Mouse (Mus musculus): ENCODE results near the gene Dctn3. TPM values are rescaled to one million over a fixed set of nuclear protein-coding genes. Genes with fewer than 3 reads are reported as not detected.
A peak's percentile ranks its signal among the peaks of the same experiment; 100 is the strongest.
"Not testable (repeated sequence)": the region's sequence is repeated elsewhere in the genome, so short reads cannot be mapped to it uniquely, and the experiment has no call there.

Gene Dctn3
- polyA plus RNA-seq (2012; rRNA removed), result 162 and 167 TPM in 2 replicates

DNA sequence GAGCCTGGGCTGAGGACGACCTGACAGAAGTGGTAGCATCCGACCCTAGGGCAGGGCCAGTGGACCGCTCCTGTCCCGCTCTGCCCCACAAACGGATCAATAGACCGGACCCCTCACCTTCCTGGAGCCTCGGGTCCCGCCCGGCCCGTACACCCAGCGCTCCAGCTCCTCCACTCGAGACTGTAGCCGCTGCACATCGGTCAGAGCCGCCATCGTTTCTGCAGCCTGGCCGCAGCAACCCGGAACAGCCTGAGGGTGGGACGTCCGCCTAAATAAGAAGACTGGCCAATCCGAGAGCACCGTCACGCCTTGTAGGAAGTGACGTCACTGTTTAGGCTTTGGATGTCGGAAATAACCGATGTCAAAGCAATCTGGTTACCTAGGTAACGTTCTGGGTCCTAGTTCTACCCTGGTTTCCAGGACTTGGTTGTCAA lies at the start of gene Dctn3:
TSS of gene Dctn3 (minus strand) at position 253 of the 434 bp plus-strand sequence.
- Histone ChIP-seq H3K4me1 (ENCODE audit: control insufficient read depth, insufficient read depth, low read length) (peaks cover 5% of the 10 kb centered on the region; the same call in 1 of the 2 replicates), H3K27me3 (ENCODE audit: control insufficient read depth, insufficient read depth, low read length) (no peaks in the 10 kb centered on the region), H3K27ac (ENCODE audit: insufficient read depth, low read length) (no peak within 1 kb of the TSS), H3K4me3 (replicated peaks; ENCODE audit: insufficient read depth, low read depth, low read length) (peak within 1 kb of the TSS; percentile 80)
- DNase-seq, result peak; percentile 87 to 95
- 1% methylated on average over 27 of the region's 27 CpGs for WGBS
- TF ChIP-seq POLR2A (IDR thresholded peaks at IDR 0.05; ENCODE audit: borderline replicate concordance, insufficient read depth, low read length) (peak; percentile 95), CTCF (IDR thresholded peaks at IDR 0.05; ENCODE audit: borderline replicate concordance, insufficient read depth, low read depth, low read length) (no peak)

DNA sequence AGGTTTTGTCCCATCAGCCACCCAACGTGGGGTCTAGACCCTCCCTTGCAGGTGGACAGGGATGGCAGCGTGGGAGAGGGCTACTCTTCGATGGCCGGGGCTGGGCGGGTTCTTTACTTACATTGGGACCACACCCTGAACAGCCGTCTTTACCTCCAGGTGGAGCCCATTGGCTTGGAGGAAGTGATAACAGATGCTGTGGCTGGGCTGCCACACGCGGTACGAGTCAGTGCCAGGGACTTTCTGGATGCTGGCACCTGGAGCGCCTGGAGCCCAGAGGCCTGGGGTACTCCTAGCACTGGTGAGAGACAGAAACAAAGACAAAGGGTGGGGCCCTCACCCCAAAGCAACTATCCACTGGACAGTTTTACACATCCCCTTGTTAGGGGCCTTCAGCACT lies 44.3 kb upstream of the Dctn3 start:
- not testable (repeated sequence) for H3K27ac ChIP-seq (ENCODE audit: insufficient read depth, low read length); H3K27me3 ChIP-seq (ENCODE audit: control insufficient read depth, insufficient read depth, low read length); H3K4me3 ChIP-seq (replicated peaks; ENCODE audit: insufficient read depth, low read depth, low read length); H3K4me1 ChIP-seq (ENCODE audit: control insufficient read depth, insufficient read depth, low read length)
- WGBS, result 30% methylated on average over 10 of the region's 10 CpGs
- DNase-seq, result peak in 1 of 2 experiments; percentile 15

DNA sequence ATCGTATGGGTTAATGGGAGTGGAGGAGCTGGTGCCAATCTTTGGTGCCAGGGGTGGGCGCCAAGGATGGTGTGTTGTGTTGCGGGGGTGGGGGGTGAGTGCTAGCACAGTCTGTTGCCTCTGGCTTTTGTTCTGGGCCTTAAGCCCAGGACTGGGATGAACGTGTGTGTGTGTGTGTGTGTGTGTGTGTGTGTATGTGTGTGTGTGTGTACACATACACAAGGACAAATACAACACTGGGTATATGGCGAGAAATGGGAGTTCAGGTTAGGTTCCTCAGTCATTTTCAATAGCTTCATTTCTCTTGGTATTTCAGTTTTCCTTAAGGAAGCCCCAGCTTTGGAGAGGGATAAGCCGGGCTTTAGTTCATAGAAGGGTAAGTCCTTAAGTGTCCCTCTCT lies 40.2 kb upstream of the Dctn3 start:
- DNase-seq; H3K27me3 ChIP-seq (ENCODE audit: control insufficient read depth, insufficient read depth, low read length); H3K4me3 ChIP-seq (replicated peaks; ENCODE audit: insufficient read depth, low read depth, low read length): not testable (repeated sequence)
- peak overlapping the region; percentile 73 for H3K27ac ChIP-seq (ENCODE audit: insufficient read depth, low read length)
- peaks cover 33% of the 10 kb centered on the region for H3K4me1 ChIP-seq (ENCODE audit: control insufficient read depth, insufficient read depth, low read length)
- WGBS, result 34% methylated on average over 4 of the region's 6 CpGs

DNA sequence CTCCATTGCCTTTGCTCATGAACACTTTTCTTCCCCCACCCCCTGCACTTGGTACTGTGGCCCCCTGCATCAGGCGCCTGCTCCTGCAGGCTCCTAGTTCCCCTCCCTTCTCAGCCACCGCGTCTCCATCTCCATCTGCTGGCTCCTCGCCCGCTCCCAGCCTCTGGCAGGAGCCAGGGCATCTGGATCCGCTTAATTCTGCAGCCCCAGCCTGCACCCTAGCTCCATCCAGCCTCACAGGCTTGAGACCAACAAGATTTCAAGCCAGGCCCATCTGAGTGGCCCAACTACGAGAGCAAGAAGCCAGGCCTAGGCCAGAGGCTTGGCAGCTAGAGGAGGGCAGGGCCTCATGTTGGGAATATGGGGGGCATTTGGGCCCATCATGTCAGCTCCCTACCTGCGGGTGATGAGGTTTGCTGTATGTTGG lies 39.7 kb upstream of the Dctn3 start:
- not testable (repeated sequence) for H3K27me3 ChIP-seq (ENCODE audit: control insufficient read depth, insufficient read depth, low read length)
- peak overlapping the region; percentile 73 for H3K27ac ChIP-seq (ENCODE audit: insufficient read depth, low read length)
- 21% methylated on average over 8 of the region's 8 CpGs for WGBS
- peak overlapping the region; percentile 1 for H3K4me3 ChIP-seq (replicated peaks; ENCODE audit: insufficient read depth, low read depth, low read length)
- H3K4me1 ChIP-seq (ENCODE audit: control insufficient read depth, insufficient read depth, low read length), result peaks cover 33% of the 10 kb centered on the region
- DNase-seq, result peak; percentile 47 to 56

DNA sequence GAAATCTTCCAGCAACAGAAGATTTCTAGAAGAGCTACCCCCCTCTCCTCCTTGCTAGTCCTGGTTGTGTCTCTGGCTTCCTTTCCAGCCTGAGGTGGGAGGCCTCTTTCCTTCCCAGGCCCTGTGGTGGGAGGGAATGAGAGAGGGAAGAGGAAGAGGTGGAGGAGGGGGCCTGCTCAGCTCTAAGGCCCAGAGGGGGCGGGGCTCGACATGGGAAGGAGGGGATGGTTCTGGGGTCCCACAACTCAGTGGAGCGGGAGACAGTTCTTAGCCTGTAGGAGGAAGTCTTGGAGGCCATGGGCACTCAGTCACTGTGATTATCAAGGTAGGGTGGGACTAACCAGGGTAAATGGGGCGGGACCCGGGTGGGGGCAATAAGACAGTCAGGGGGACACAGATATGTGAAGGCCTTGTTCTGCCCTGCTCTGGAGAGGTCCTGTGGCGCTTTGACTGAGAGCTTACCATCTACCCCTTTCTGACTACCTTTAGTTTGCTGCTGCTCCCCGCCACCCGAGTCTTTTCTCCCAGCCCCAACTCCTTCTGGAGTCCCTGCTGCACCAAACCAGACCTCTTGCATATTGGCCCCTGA lies 39.2 kb upstream of the Dctn3 start:
- H3K4me3 ChIP-seq (replicated peaks; ENCODE audit: insufficient read depth, low read depth, low read length), result no peak overlapping the region
- DNase-seq, result peak in 1 of 2 experiments; percentile 23
- H3K4me1 ChIP-seq (ENCODE audit: control insufficient read depth, insufficient read depth, low read length), result peaks cover 36% of the 10 kb centered on the region
- no peaks in the 10 kb centered on the region for H3K27me3 ChIP-seq (ENCODE audit: control insufficient read depth, insufficient read depth, low read length)
- TF ChIP-seq POLR2A (IDR thresholded peaks at IDR 0.05; ENCODE audit: borderline replicate concordance, insufficient read depth, low read length) (no peak), CTCF (IDR thresholded peaks at IDR 0.05; ENCODE audit: borderline replicate concordance, insufficient read depth, low read depth, low read length) (no peak)
- H3K27ac ChIP-seq (ENCODE audit: insufficient read depth, low read length), result peak overlapping the region; percentile 73
- WGBS, result 48% methylated on average over 8 of the region's 8 CpGs

DNA sequence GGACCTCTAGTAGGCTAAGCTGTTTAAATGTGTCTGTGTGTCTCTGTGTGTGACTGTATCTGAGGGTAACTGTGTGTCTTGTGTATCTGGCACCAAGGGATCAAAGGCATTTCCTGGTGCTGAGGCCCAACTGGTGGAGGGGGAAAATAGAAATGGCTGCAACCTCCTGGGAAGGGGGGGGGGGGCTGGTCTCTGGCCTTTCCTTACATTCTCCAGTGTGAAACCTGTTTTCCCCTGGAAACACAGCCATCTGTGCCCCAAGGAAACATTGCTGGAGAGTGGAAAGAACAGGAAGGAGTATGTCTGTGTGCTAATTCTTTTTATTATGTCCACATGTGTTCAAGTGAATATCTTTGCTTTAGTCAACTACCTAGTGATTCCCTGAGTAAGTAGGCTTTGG lies 38.7 kb upstream of the Dctn3 start:
- no peak for DNase-seq
- peak overlapping the region; percentile 66 for H3K27ac ChIP-seq (ENCODE audit: insufficient read depth, low read length)
- H3K27me3 ChIP-seq (ENCODE audit: control insufficient read depth, insufficient read depth, low read length), result no peaks in the 10 kb centered on the region
- TF ChIP-seq CTCF (IDR thresholded peaks at IDR 0.05; ENCODE audit: borderline replicate concordance, insufficient read depth, low read depth, low read length) (no peak), POLR2A (IDR thresholded peaks at IDR 0.05; ENCODE audit: borderline replicate concordance, insufficient read depth, low read length) (no peak)
- H3K4me1 ChIP-seq (ENCODE audit: control insufficient read depth, insufficient read depth, low read length), result peaks cover 40% of the 10 kb centered on the region
- H3K4me3 ChIP-seq (replicated peaks; ENCODE audit: insufficient read depth, low read depth, low read length), result peak overlapping the region; percentile 56

DNA sequence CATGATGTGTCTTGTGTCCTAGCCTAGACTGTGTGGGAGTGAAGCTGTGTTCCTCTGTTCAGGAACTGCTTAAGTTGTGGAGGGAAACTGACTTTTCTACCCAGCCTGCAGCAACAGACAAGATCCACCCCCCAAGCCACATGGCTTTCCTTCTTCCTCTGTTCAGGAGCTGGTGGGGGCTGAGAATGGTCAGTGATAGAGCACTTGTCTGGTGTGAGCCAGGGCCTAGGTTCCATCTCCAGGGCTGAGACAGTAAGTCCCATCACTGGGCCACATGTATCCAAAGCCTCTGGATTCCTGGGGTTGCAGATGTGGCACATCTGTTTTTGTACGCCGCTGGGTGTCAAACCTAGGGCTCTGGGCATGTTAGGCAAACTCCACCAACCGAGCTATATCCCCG lies 37.9 kb upstream of the Dctn3 start:
- Histone ChIP-seq H3K4me1 (ENCODE audit: control insufficient read depth, insufficient read depth, low read length) (peaks cover 43% of the 10 kb centered on the region), H3K27me3 (ENCODE audit: control insufficient read depth, insufficient read depth, low read length) (no peaks in the 10 kb centered on the region), H3K4me3 (replicated peaks; ENCODE audit: insufficient read depth, low read depth, low read length) (peak overlapping the region; percentile 56), H3K27ac (ENCODE audit: insufficient read depth, low read length) (peak overlapping the region; percentile 66)
- WGBS, result 53% methylated on average over 4 of the region's 4 CpGs
- no peak for DNase-seq
- TF ChIP-seq POLR2A (IDR thresholded peaks at IDR 0.05; ENCODE audit: borderline replicate concordance, insufficient read depth, low read length), result no peak
- no peak for TF ChIP-seq CTCF (IDR thresholded peaks at IDR 0.05; ENCODE audit: borderline replicate concordance, insufficient read depth, low read depth, low read length)

DNA sequence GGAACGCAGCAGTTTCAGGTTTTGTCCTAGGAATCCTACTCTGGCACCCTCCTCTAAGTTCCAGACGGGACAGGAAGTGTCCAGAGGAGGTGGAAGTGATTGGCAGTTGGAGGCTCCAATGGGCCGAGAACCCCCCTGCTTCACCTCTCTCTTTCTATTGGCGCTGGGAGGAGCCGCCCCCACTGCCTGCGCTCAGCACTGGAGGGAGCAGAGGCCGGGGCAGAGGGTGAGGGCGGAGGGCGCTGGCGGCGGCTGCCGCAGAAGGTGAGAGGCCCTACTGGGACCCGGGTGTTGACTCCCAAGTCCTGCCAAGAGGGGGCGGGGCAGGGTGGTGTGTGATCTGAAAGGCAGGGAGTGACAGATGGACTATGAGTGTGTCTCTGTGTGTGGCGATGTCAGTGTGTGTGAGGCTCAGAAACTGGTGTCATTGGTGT lies 37.3 kb upstream of the Dctn3 start:
- H3K4me1 ChIP-seq (ENCODE audit: control insufficient read depth, insufficient read depth, low read length), result peaks cover 43% of the 10 kb centered on the region
- WGBS, result 2% methylated on average over 15 of the region's 15 CpGs
- no peak for TF ChIP-seq CTCF (IDR thresholded peaks at IDR 0.05; ENCODE audit: borderline replicate concordance, insufficient read depth, low read depth, low read length)
- peak; percentile 53 for TF ChIP-seq POLR2A (IDR thresholded peaks at IDR 0.05; ENCODE audit: borderline replicate concordance, insufficient read depth, low read length)
- H3K27ac ChIP-seq (ENCODE audit: insufficient read depth, low read length), result peak overlapping the region; percentile 66
- peak; percentile 93 to 95 for DNase-seq
- peak overlapping the region; percentile 56 for H3K4me3 ChIP-seq (replicated peaks; ENCODE audit: insufficient read depth, low read depth, low read length)
- H3K27me3 ChIP-seq (ENCODE audit: control insufficient read depth, insufficient read depth, low read length), result no peaks in the 10 kb centered on the region
